10 mouse cellular contexts compared by ENCODE assay signal in the genomic region with DNA sequence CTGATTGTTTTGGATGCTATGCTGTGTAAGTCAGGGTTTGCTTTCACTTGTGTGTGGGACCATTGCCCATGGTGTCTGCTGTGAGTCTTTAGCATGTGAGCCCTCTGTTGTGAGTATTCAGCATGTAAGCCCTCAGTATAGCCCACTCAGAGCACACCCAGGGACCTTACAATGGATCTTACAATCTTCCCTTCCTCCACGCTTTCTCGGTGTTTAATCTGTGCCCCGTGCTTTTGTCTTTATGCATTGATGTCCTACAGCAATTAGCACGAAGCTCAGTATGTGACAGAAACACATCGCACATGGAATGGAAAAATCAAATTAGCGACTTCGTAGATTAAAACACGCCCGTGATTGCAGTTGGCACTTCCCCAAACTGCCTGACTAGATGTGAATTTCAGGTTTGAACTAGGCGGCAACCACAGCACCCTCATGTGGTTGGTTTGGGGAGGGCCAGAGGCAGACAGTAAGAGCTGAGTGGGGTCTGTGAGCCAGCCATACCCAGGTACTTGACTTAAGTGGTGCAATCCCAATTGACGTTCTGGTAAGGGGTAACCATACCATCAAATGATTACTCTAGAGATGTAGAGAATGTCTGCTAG. TPM values are rescaled to one million over a fixed set of nuclear protein-coding genes. Genes with fewer than 3 reads are reported as not detected.
DNase-seq lines count a peak whose midpoint lies in the region; ATAC-seq and TF ChIP-seq lines count a peak whose summit lies in the region.
"Had no signal": no experiment of that assay in that cellular context is flagged by ENCODE, and none has a peak within 500 bp of the region (broad histone marks: within the 10 kb centered on the region; RNA-seq: fewer than 3 reads in every experiment).

No protein-coding gene starts in this region.

- H3K9ac ChIP-seq in intestine, postnatal 0 days (ENCODE audit: low read depth, low read length) = no peak overlapping the region
- H3K9ac ChIP-seq in intestine, embryonic 16.5 days (ENCODE audit: low read depth, low read length) = no peak overlapping the region
- no peak overlapping the region for H3K9ac ChIP-seq in intestine, embryonic 15.5 days
- H3K9ac ChIP-seq: embryonic facial prominence, embryonic 12.5 days had no signal

- H3K27me3 ChIP-seq in intestine, postnatal 0 days (replicated peaks; ENCODE audit: control insufficient read depth, insufficient read depth, low read length) = no peaks in the 10 kb centered on the region
- H3K27me3 ChIP-seq in intestine, embryonic 16.5 days (replicated peaks; ENCODE audit: control insufficient read depth, insufficient read depth, low read length) = no peaks in the 10 kb centered on the region
- H3K27me3 ChIP-seq in intestine, embryonic 15.5 days (replicated peaks) = no peaks in the 10 kb centered on the region
- H3K27me3 ChIP-seq: embryonic facial prominence, embryonic 12.5 days; Patski had no signal

- no peak for TF ChIP-seq POLR2A in cortical plate, adult 2 months (IDR thresholded peaks at IDR 0.05; ENCODE audit: extremely low read depth, insufficient read depth, low read length)

- WGBS in intestine, postnatal 0 days = 90% methylated on average over 11 of the region's 11 CpGs
- WGBS in intestine, embryonic 16.5 days = 87% methylated on average over 11 of the region's 11 CpGs
- 89% methylated on average over 11 of the region's 11 CpGs for WGBS in intestine, embryonic 15.5 days

- no peak overlapping the region for H3K27ac ChIP-seq in intestine, postnatal 0 days (ENCODE audit: low read depth, low read length)
- H3K27ac ChIP-seq in intestine, embryonic 16.5 days (ENCODE audit: low read length) = no peak overlapping the region
- H3K27ac ChIP-seq in cortical plate, adult 2 months (ENCODE audit: insufficient read depth, low read length) = no peak overlapping the region
- H3K27ac ChIP-seq in intestine, embryonic 15.5 days = no peak overlapping the region
- H3K27ac ChIP-seq: embryonic facial prominence, embryonic 12.5 days had no signal

- DNase-seq in R1 (ENCODE audit: low read depth, low spot score) (peak; percentile 29), adipocyte (ENCODE audit: low spot score) (no peak)
- DNase-seq in lung, postnatal 36 days = peak; percentile 20
- no peak for DNase-seq in urinary bladder, postnatal 10 days (ENCODE audit: low spot score)

- no peak overlapping the region for H3K4me2 ChIP-seq in intestine, postnatal 0 days (replicated peaks; ENCODE audit: low read depth)
- H3K4me2 ChIP-seq in intestine, embryonic 16.5 days (ENCODE audit: low read depth, low read length) = no peak overlapping the region
- H3K4me2 ChIP-seq in intestine, embryonic 15.5 days (replicated peaks) = no peak overlapping the region
- H3K4me2 ChIP-seq: embryonic facial prominence, embryonic 12.5 days had no signal

- TF ChIP-seq CTCF in intestine, postnatal 0 days (IDR thresholded peaks at IDR 0.05; ENCODE audit: low read depth) = 0 out of 2 replicates have a peak, but pooled peaks have one; percentile 27
- TF ChIP-seq CTCF in cortical plate, adult 2 months (IDR thresholded peaks at IDR 0.05; ENCODE audit: extremely low read depth, insufficient read depth, low read length) = peak; percentile 37; the same call in 1 of the 2 replicates

- H3K36me3 ChIP-seq in intestine, postnatal 0 days (ENCODE audit: control insufficient read depth, insufficient read depth) = no peaks in the 10 kb centered on the region
- no peaks in the 10 kb centered on the region for H3K36me3 ChIP-seq in intestine, embryonic 16.5 days (ENCODE audit: control insufficient read depth, insufficient read depth, low read length)
- H3K36me3 ChIP-seq in intestine, embryonic 15.5 days = no peaks in the 10 kb centered on the region
- H3K36me3 ChIP-seq: embryonic facial prominence, embryonic 12.5 days had no signal

- no peaks in the 10 kb centered on the region for H3K4me1 ChIP-seq in intestine, postnatal 0 days (replicated peaks; ENCODE audit: control insufficient read depth, insufficient read depth, low read length)
- no peaks in the 10 kb centered on the region for H3K4me1 ChIP-seq in intestine, embryonic 16.5 days (ENCODE audit: control insufficient read depth, insufficient read depth, low read length)
- no peaks in the 10 kb centered on the region for H3K4me1 ChIP-seq in cortical plate, adult 2 months (ENCODE audit: control insufficient read depth, insufficient read depth, low read length)
- H3K4me1 ChIP-seq in intestine, embryonic 15.5 days (replicated peaks) = no peaks in the 10 kb centered on the region
- H3K4me1 ChIP-seq: embryonic facial prominence, embryonic 12.5 days had no signal

- no peak for ATAC-seq in intestine, postnatal 0 days
- ATAC-seq in intestine, embryonic 16.5 days = no peak
- ATAC-seq in intestine, embryonic 15.5 days = no peak
- ATAC-seq: Patski had no signal

- H3K4me3 ChIP-seq in intestine, postnatal 0 days (ENCODE audit: low read depth, low read length) = no peak overlapping the region
- H3K4me3 ChIP-seq in intestine, embryonic 16.5 days (ENCODE audit: low read length) = no peak overlapping the region
- H3K4me3 ChIP-seq in cortical plate, adult 2 months (ENCODE audit: insufficient read depth, low read length) = no peak overlapping the region
- H3K4me3 ChIP-seq in intestine, embryonic 15.5 days (replicated peaks) = no peak overlapping the region
- H3K4me3 ChIP-seq: embryonic facial prominence, embryonic 12.5 days had no signal

- no peaks in the 10 kb centered on the region for H3K9me3 ChIP-seq in intestine, postnatal 0 days (ENCODE audit: control insufficient read depth)
- peaks cover 4% of the 10 kb centered on the region; the same call in 1 of the 2 replicates for H3K9me3 ChIP-seq in intestine, embryonic 16.5 days (ENCODE audit: control insufficient read depth, low read length)
- no peaks in the 10 kb centered on the region for H3K9me3 ChIP-seq in intestine, embryonic 15.5 days
- H3K9me3 ChIP-seq: embryonic facial prominence, embryonic 12.5 days had no signal

RNA-seq across cellular contexts. Expression of gene Kif6, which starts 28.1 kb away (rescaled TPM):
- 0.22 and 0.39 TPM in 2 replicates for polyA plus RNA-seq in intestine, postnatal 0 days (2015; fragmentation: Nextera tagmentation; extraction: Ambion mirVana)
- 1.1 and 1.2 TPM in 2 replicates for polyA plus RNA-seq in intestine, embryonic 16.5 days (2015; fragmentation: Nextera tagmentation; extraction: Ambion mirVana)
- polyA plus RNA-seq in cortical plate, adult 2 months (2012; rRNA removed) = 1.5 and 1.9 TPM in 2 replicates
- 0.97 and 1.1 TPM in 2 replicates for polyA plus RNA-seq in intestine, embryonic 15.5 days (2015; fragmentation: Nextera tagmentation; extraction: Ambion mirVana)

Comparison
In these comparisons a context has a peak if more than half of its experiments do, and no peak if none do; other contexts are left out.
1. DNase-seq: peak in R1 (single experiment) and lung, postnatal 36 days (single experiment); none in urinary bladder, postnatal 10 days (single experiment) and adipocyte (single experiment).